In genomic region chr3:98180805-98181204, GRCm38 (mm10) we compare ENCODE assay signal across 9 mouse cellular contexts. TPM values are rescaled to one million over a fixed set of nuclear protein-coding genes. Genes with fewer than 3 reads are reported as not detected.
A peak's percentile ranks its signal among the peaks of the same experiment; 100 is the strongest.
DNase-seq lines count a peak whose midpoint lies in the region; ATAC-seq and TF ChIP-seq lines count a peak whose summit lies in the region.
"Had no signal": no experiment of that assay in that cellular context is flagged by ENCODE, and none has a peak within 500 bp of the region (broad histone marks: within the 10 kb centered on the region; RNA-seq: fewer than 3 reads in every experiment).

No protein-coding gene starts in this region.

- no peak for TF ChIP-seq POLR2A in testis, adult 2 months (IDR thresholded peaks at IDR 0.05; ENCODE audit: control insufficient read depth, low read depth, low read length)

- H3K36me3 ChIP-seq in E14TG2a.4 (ENCODE audit: insufficient read depth, low read length): no peaks in the 10 kb centered on the region
- H3K36me3 ChIP-seq in hindbrain, embryonic 14.5 days (replicated peaks; ENCODE audit: control insufficient read depth, insufficient read depth): no peaks in the 10 kb centered on the region
- H3K36me3 ChIP-seq in testis, adult 2 months (ENCODE audit: control insufficient read depth, insufficient read depth, low read length): no peaks in the 10 kb centered on the region
- H3K36me3 ChIP-seq: neural tube, embryonic 12.5 days had no signal

- H3K4me1 ChIP-seq in E14TG2a.4 (replicated peaks; ENCODE audit: low read depth, low read length): no peaks in the 10 kb centered on the region
- H3K4me1 ChIP-seq in hindbrain, embryonic 14.5 days (replicated peaks; ENCODE audit: control insufficient read depth, insufficient read depth, low read length): no peaks in the 10 kb centered on the region
- H3K4me1 ChIP-seq in testis, adult 2 months (ENCODE audit: control insufficient read depth, insufficient read depth, low read length): no peaks in the 10 kb centered on the region
- H3K4me1 ChIP-seq: neural tube, embryonic 12.5 days had no signal

- H3K27me3 ChIP-seq in E14TG2a.4 (ENCODE audit: insufficient read depth, low read length): peaks cover 5% of the 10 kb centered on the region; the same call in 1 of the 2 replicates
- H3K27me3 ChIP-seq in hindbrain, embryonic 14.5 days (ENCODE audit: control insufficient read depth, insufficient read depth, low read length): no peaks in the 10 kb centered on the region
- no peaks in the 10 kb centered on the region for H3K27me3 ChIP-seq in testis, adult 2 months (ENCODE audit: control insufficient read depth, insufficient read depth, low read length)
- H3K27me3 ChIP-seq: neural tube, embryonic 12.5 days had no signal

- no peak overlapping the region for H3K4me3 ChIP-seq in E14TG2a.4 (replicated peaks; ENCODE audit: low read length)
- H3K4me3 ChIP-seq in hindbrain, embryonic 14.5 days (replicated peaks; ENCODE audit: low read length): no peak overlapping the region
- H3K4me3 ChIP-seq in testis, adult 2 months (ENCODE audit: control insufficient read depth, low read depth, low read length): no peak overlapping the region
- H3K4me3 ChIP-seq: neural tube, embryonic 12.5 days had no signal

- H3K9ac ChIP-seq in hindbrain, embryonic 14.5 days: no peak overlapping the region
- H3K9ac ChIP-seq: neural tube, embryonic 12.5 days had no signal

- peaks cover 21% of the 10 kb centered on the region for H3K9me3 ChIP-seq in E14TG2a.4 (ENCODE audit: low read length)
- no peaks in the 10 kb centered on the region for H3K9me3 ChIP-seq in hindbrain, embryonic 14.5 days (ENCODE audit: control insufficient read depth, low read length)
- H3K9me3 ChIP-seq: neural tube, embryonic 12.5 days had no signal

- ATAC-seq in hindbrain, embryonic 14.5 days (ENCODE audit: low FRiP score): 0 out of 2 replicates have a peak, but pooled peaks have one; percentile 55

- no peak overlapping the region for H3K4me2 ChIP-seq in hindbrain, embryonic 14.5 days (replicated peaks)
- H3K4me2 ChIP-seq: neural tube, embryonic 12.5 days had no signal

- H3K27ac ChIP-seq in hindbrain, embryonic 14.5 days: no peak overlapping the region
- no peak overlapping the region for H3K27ac ChIP-seq in testis, adult 2 months (ENCODE audit: control insufficient read depth, insufficient read depth, low read depth, low read length)
- H3K27ac ChIP-seq: neural tube, embryonic 12.5 days had no signal

- WGBS in hindbrain, embryonic 14.5 days: 24% methylated on average over 7 of the region's 7 CpGs

- DNase-seq in 416B (ENCODE audit: low read depth): peak; percentile 64
- DNase-seq in embryo, embryonic 10.5 days (ENCODE audit: low spot score): peak; percentile 81
- peak; percentile 58 for DNase-seq in hindbrain, embryonic 14.5 days (ENCODE audit: low spot score)
- peak; percentile 46 for DNase-seq in layer of hippocampus, adult 9-10 months (ENCODE audit: low spot score)
- DNase-seq in lung, postnatal 36 days: peak; percentile 75

- peak; percentile 38 for TF ChIP-seq CTCF in E14TG2a.4 (conservative IDR thresholded peaks at IDR 0.05; ENCODE audit: low read length)
- TF ChIP-seq CTCF in testis, adult 2 months (IDR thresholded peaks at IDR 0.05; ENCODE audit: control insufficient read depth, insufficient read depth, insufficient replicate concordance, low read depth, low read length): peak; percentile 54; the same call in 1 of the 2 replicates

RNA-seq across cellular contexts. Expression of gene Adam30, which starts 20.4 kb away (rescaled TPM):
- polyA plus RNA-seq in hindbrain, embryonic 14.5 days (2014; fragmentation: Nextera tagmentation; extraction: Ambion mirVana): not detected in 2 replicates
- polyA plus RNA-seq in testis, adult 2 months (2012; rRNA removed): 30.2 and 45.1 TPM in 2 replicates
- polyA plus RNA-seq: frontal cortex, adult 2 months; neural tube, embryonic 12.5 days had no signal

RNA-seq across cellular contexts. Expression of gene Reg4, which starts 41.2 kb away (rescaled TPM):
- polyA plus RNA-seq in hindbrain, embryonic 14.5 days (2014; fragmentation: Nextera tagmentation; extraction: Ambion mirVana): not detected in 2 replicates
- 0.37 and 0.43 TPM in 2 replicates for polyA plus RNA-seq in testis, adult 2 months (2012; rRNA removed)
- polyA plus RNA-seq: frontal cortex, adult 2 months; neural tube, embryonic 12.5 days had no signal

Comparison
In these comparisons a context has a peak if more than half of its experiments do, and no peak if none do; other contexts are left out.
1. RNA of gene Adam30, which starts 20.4 kb away (polyA plus RNA-seq): 30.2 to 45.1 TPM in testis, adult 2 months; not detected in hindbrain, embryonic 14.5 days; every median in the first group is over 10 times any median in the second.
2. Peak in every context shown above with its lines, with median percentiles within 50 percentile points of each other: DNase-seq.